Mouse (Mus musculus) lung, postnatal 0 days (tissue): ENCODE measurements around the gene Golph3.

ENCODE experiments used
- CTCF ChIP-seq: IDR thresholded peaks from 2 replicates; pipeline ENCODE4 v1.5.1; 2016; ENCODE audit warnings: antibody characterized with exemption, mild to moderate bottlenecking
- EP300 ChIP-seq: IDR thresholded peaks from 2 replicates; pipeline ENCODE4 v1.6.1; 2016; ENCODE audit warnings: antibody characterized with exemption, mild to moderate bottlenecking, control low read depth

- TF ChIP-seq EP300 (no peak), CTCF (no peak)
Observed at GRCm38 (mm10) chr15:12357459-12357858, 36.2 kb downstream of the Golph3 start.
